Mouse (Mus musculus) bone marrow macrophage, adult 2 months (primary cell): ENCODE data around the gene Pate4. TPM values are rescaled to one million over a fixed set of nuclear protein-coding genes. Genes with fewer than 3 reads are reported as not detected.
A peak's percentile ranks its signal among the peaks of the same experiment; 100 is the strongest.
"Not testable (repeated sequence)": the region's sequence is repeated elsewhere in the genome, so short reads cannot be mapped to it uniquely, and the experiment has no call there.

Source experiments
- H3K27ac ChIP-seq: 2 replicates; pipeline ENCODE4 v1.5.1; 2012; ENCODE audit warnings: low read depth, low read length; ENCODE audit not compliant: insufficient read depth
- H3K4me1 ChIP-seq: 2 replicates; pipeline ENCODE4 v1.6.1; 2012; ENCODE audit warnings: low read length; ENCODE audit not compliant: control insufficient read depth, insufficient read depth
- H3K4me3 ChIP-seq: 2 replicates; pipeline ENCODE4 v1.5.1; 2012; ENCODE audit warnings: mild to moderate bottlenecking, low read length, moderate library complexity; ENCODE audit not compliant: insufficient read depth
- CTCF ChIP-seq: IDR thresholded peaks from 2 replicates; pipeline ENCODE4 v1.5.1; 2012; ENCODE audit warnings: low read depth, mild to moderate bottlenecking, low read length, moderate library complexity
- POLR2A ChIP-seq: IDR thresholded peaks from 2 replicates; pipeline ENCODE4 v1.6.1; 2012; ENCODE audit warnings: mild to moderate bottlenecking, low read depth, low read length, borderline replicate concordance
- polyA plus RNA-seq: library from polyadenylated mRNA; stranded (reverse); fragments of >200 nt; gene quantifications from 2 replicates; pipeline ENCODE4 v1.2.4, GENCODE M21; 2012; ENCODE audit not compliant: missing spikeins, insufficient read depth, insufficient read length

Pate4 gene
- polyA plus RNA-seq, result not detected in 2 replicates

- Histone ChIP-seq H3K4me1 (no peaks in the 10 kb centered on the region), H3K27ac (no peak within 1 kb of the TSS), H3K4me3 (no peak within 1 kb of the TSS)
- TF ChIP-seq CTCF, result no peak
- TF ChIP-seq POLR2A, result no peak
These were observed at the start of gene Pate4 for GRCm38 (mm10) chr9:35611841-35612240. Pate4 (minus strand) TSS chr9:35611941.

- TF ChIP-seq CTCF, result no peak
- no peak for TF ChIP-seq POLR2A
- no peak within 1 kb of the TSS for H3K27ac ChIP-seq
- H3K4me1 ChIP-seq, result no peaks in the 10 kb centered on the region
- H3K4me3 ChIP-seq, result no peak within 1 kb of the TSS
These were observed 36.4 kb upstream of the Pate4 start, which contains the start of gene Pate3 for GRCm38 (mm10) chr9:35648102-35648501. Pate3 (minus strand) TSS chr9:35648202.

GRCm38 (mm10) chr9:35632981-35633380, 21.2 kb upstream of the Pate4 start:
- Histone ChIP-seq H3K4me1 (no peaks in the 10 kb centered on the region), H3K27ac (no peak overlapping the region), H3K4me3 (no peak overlapping the region)
- TF ChIP-seq POLR2A, result no peak

- H3K4me3 ChIP-seq, result not testable (repeated sequence)
These were observed 5.0 kb upstream of the Pate4 start for GRCm38 (mm10) chr9:35616784-35617183.

GRCm38 (mm10) chr9:35614005-35614404, 2.3 kb upstream of the Pate4 start:
- Histone ChIP-seq H3K4me1 (no peaks in the 10 kb centered on the region), H3K4me3 (no peak overlapping the region), H3K27ac (no peak overlapping the region)
- TF ChIP-seq POLR2A (no peak), CTCF (no peak)

More at GRCm38 (mm10) chr9:35616784-35617183, 5.0 kb upstream of the Pate4 start:
- not testable (repeated sequence) for H3K27ac ChIP-seq, H3K4me1 ChIP-seq

- H3K27ac ChIP-seq, result no peak overlapping the region
These were observed 3.9 kb downstream of the Pate4 start for GRCm38 (mm10) chr9:35607647-35608405.

GRCm38 (mm10) chr9:35592903-35593302, 18.8 kb downstream of the Pate4 start:
- TF ChIP-seq CTCF (no peak), POLR2A (no peak)

More at GRCm38 (mm10) chr9:35607647-35608405, 3.9 kb downstream of the Pate4 start:
- H3K4me3 ChIP-seq, result no peak overlapping the region
- no peaks in the 10 kb centered on the region for H3K4me1 ChIP-seq
- TF ChIP-seq CTCF (no peak), POLR2A (no peak)

GRCm38 (mm10) chr9:35587674-35588073, 24.1 kb downstream of the Pate4 start:
- no peak overlapping the region for H3K27ac ChIP-seq
- H3K4me1 ChIP-seq, result no peaks in the 10 kb centered on the region
- H3K4me3 ChIP-seq, result no peak overlapping the region
- TF ChIP-seq CTCF (no peak), POLR2A (no peak)

More at GRCm38 (mm10) chr9:35592903-35593302, 18.8 kb downstream of the Pate4 start:
- Histone ChIP-seq H3K4me3 (no peak overlapping the region), H3K4me1 (no peaks in the 10 kb centered on the region), H3K27ac (no peak overlapping the region)

- no peak overlapping the region for H3K4me3 ChIP-seq
- TF ChIP-seq POLR2A, result no peak
- no peak for TF ChIP-seq CTCF
- H3K4me1 ChIP-seq, result no peaks in the 10 kb centered on the region
- no peak overlapping the region for H3K27ac ChIP-seq
These were observed 37.3 kb downstream of the Pate4 start for GRCm38 (mm10) chr9:35574416-35574815.

GRCm38 (mm10) chr9:35570663-35571062, 41.1 kb downstream of the Pate4 start:
- Histone ChIP-seq H3K27ac (no peak overlapping the region; the same call in 1 of the 2 replicates), H3K4me3 (peak overlapping the region; percentile 78)

More at GRCm38 (mm10) chr9:35570663-35571062, 41.1 kb downstream of the Pate4 start:
- peaks cover 4% of the 10 kb centered on the region for H3K4me1 ChIP-seq
- TF ChIP-seq CTCF (no peak), POLR2A (no peak)
